In genomic region chr3:127634101-127634983, GRCm38 (mm10) we compare ENCODE assay signal across 8 mouse cellular contexts. TPM values are rescaled to one million over a fixed set of nuclear protein-coding genes. Genes with fewer than 3 reads are reported as not detected.
A peak's percentile ranks its signal among the peaks of the same experiment; 100 is the strongest.
DNase-seq lines count a peak whose midpoint lies in the region; ATAC-seq lines count a peak whose summit lies in the region.

No protein-coding gene starts in this region.

- intact Hi-C loops in left cerebral cortex, postnatal 25 days (cut with DNase I) = loop anchor here (5.0 kb wide), 2 partner anchors 73 to 1583 kb away; no protein-coding TSS in a partner anchor

- DNase-seq in adrenal gland, adult (ENCODE audit: inconsistent age in 2 of 2, low spot score in 1 of 2) = peak; percentile 71 to 89
- peak; percentile 79 to 86 for DNase-seq in cerebellum, postnatal 25 days
- DNase-seq in gastrocnemius, adult 18-20 months (ENCODE audit: low spot score) = peak; percentile 56
- peak; percentile 82 for DNase-seq in induced T-regulatory cell, adult 2 months (ENCODE audit: low read depth)
- DNase-seq in left cerebral cortex, postnatal 25 days (ENCODE audit: low spot score in 2 of 2) = peak; percentile 62 to 74
- DNase-seq in right cerebral cortex, postnatal 36 days (ENCODE audit: low spot score in 2 of 2) = peak; percentile 34 to 52
- DNase-seq in urinary bladder, postnatal 36 days (ENCODE audit: low spot score in 2 of 2) = peak; percentile 53 to 63

- peak; percentile 84 for ATAC-seq in megakaryocyte-erythroid progenitor cell, adult 5-6 weeks (replicated peaks; ENCODE audit: low FRiP score, low TSS enrichment, poor library complexity, severe bottlenecking)

RNA-seq across cellular contexts. Expression of gene Neurog2, which starts 1.4 kb away (rescaled TPM):
- total RNA-seq in gastrocnemius, adult 18-20 months (2021) = not detected
- 1 to 10 TPM in 1 of 2 experiments, under 1 TPM in 1; 0.48 to 1.2 TPM for total RNA-seq in left cerebral cortex, postnatal 25 days (2021)
- not detected in 2 replicates for total RNA-seq in megakaryocyte-erythroid progenitor cell, adult 5-6 weeks (2014; fragmentation: Nextera tagmentation)
- not detected in 2 replicates for total RNA-seq in megakaryocyte-erythroid progenitor cell, adult 5-6 weeks (2017)

Comparison
In these comparisons a context has a peak if more than half of its experiments do, and no peak if none do; other contexts are left out.
1. Peak in every context shown above with its lines: DNase-seq and ATAC-seq.